Comparison of ENCODE assay signal across 7 mouse cellular contexts in the genomic region with DNA sequence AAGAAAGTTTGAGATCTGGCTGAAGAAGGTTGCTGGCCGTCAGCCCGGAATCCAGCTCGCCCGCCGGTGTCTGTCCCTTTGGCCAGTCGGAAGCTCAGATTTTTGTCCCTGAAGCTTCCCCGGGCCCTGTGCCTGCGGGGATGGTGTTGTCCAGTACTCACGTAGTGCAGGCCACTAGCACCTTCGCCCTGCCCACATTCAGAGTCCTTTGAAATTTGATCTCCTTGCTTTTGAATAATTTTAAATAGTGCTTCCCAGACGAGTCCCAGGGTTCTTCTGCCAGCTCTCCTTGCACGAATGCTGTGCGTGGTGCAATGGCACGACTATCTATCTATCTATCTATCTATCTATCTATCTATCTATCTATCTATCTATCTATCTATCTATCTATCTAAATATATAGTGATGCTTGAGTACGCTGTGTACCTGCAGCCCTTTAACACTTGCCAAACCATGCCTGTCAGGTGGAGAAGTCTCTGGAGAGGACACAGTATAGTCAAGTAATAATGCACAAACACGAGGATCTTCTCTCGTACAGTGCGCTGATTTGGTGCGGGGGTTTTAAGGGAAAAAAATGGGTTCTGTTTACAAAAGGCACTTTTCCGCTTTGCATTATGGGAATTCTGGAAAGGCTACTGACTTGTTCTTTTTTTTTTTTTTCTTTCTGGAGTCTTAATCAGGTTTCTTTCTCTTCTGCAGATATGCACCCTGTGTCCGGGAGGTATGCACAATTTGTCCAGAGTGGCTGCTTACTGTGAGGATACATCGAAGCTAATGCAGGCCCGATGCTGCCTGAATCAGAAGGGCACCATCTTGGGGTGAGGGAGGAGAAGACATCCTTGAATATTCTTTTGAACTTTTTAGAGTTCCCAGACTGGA. TPM values are rescaled to one million over a fixed set of nuclear protein-coding genes. Genes with fewer than 3 reads are reported as not detected.
DNase-seq lines count a peak whose midpoint lies in the region; ATAC-seq lines count a peak whose summit lies in the region.

A gene (minus strand): TSS at position 162 of the 879 bp plus-strand sequence.

- peaks cover 28% of the 10 kb centered on the region for H3K4me1 ChIP-seq in forebrain, embryonic 10.5 days
- peaks cover 12% of the 10 kb centered on the region for H3K4me1 ChIP-seq in hindbrain, embryonic 12.5 days

- peak within 1 kb of the TSS; percentile 69 for H3K4me3 ChIP-seq in forebrain, embryonic 10.5 days
- peak within 1 kb of the TSS; percentile 64 for H3K4me3 ChIP-seq in hindbrain, embryonic 12.5 days

- H3K9ac ChIP-seq in hindbrain, embryonic 12.5 days = peak within 1 kb of the TSS; percentile 80

- peak within 1 kb of the TSS; percentile 90 for H3K27ac ChIP-seq in forebrain, embryonic 10.5 days
- H3K27ac ChIP-seq in hindbrain, embryonic 12.5 days = peak within 1 kb of the TSS; percentile 91

- WGBS in forebrain, embryonic 10.5 days = 1% methylated on average over 23 of the region's 23 CpGs
- under 1% methylated on average over 23 of the region's 23 CpGs for WGBS in hindbrain, embryonic 12.5 days

- no peaks in the 10 kb centered on the region for H3K27me3 ChIP-seq in forebrain, embryonic 10.5 days (ENCODE audit: poor library complexity, severe bottlenecking)
- H3K27me3 ChIP-seq in hindbrain, embryonic 12.5 days = no peaks in the 10 kb centered on the region

- ATAC-seq in hindbrain, embryonic 12.5 days (ENCODE audit: low FRiP score) = peak; percentile 62

- DNase-seq in MN1 (ENCODE audit: low spot score) = peak; percentile 80
- DNase-seq in c-Kit-negative CD71-positive TER-119-positive erythroid progenitor cells, embryonic 14.5 days (ENCODE audit: low read depth, low spot score) = peak; percentile 50
- peak; percentile 53 for DNase-seq in forebrain, embryonic 10.5 days (ENCODE audit: extremely low spot score, low spot score)
- peak; percentile 12 to 39 for DNase-seq in layer of hippocampus, postnatal 14 days (ENCODE audit: low spot score in 2 of 2)
- DNase-seq in lung, postnatal 10 days = peak; percentile 75
- peak; percentile 24 for DNase-seq in ovary, postnatal 14 days (ENCODE audit: low spot score)

- peaks cover 8% of the 10 kb centered on the region for H3K36me3 ChIP-seq in forebrain, embryonic 10.5 days (replicated peaks)
- peaks cover 15% of the 10 kb centered on the region for H3K36me3 ChIP-seq in hindbrain, embryonic 12.5 days

- H3K4me2 ChIP-seq in hindbrain, embryonic 12.5 days (replicated peaks) = peak within 1 kb of the TSS; percentile 73

- no peaks in the 10 kb centered on the region for H3K9me3 ChIP-seq in forebrain, embryonic 10.5 days
- H3K9me3 ChIP-seq in hindbrain, embryonic 12.5 days (replicated peaks) = no peaks in the 10 kb centered on the region

RNA-seq across cellular contexts. Expression of the gene that starts here (rescaled TPM):
- 10.7 and 12.7 TPM in 2 replicates for polyA plus RNA-seq in forebrain, embryonic 10.5 days (2016; fragmentation: Nextera tagmentation; extraction: Ambion mirVana)
- 13.8 and 14.0 TPM in 2 replicates for polyA plus RNA-seq in hindbrain, embryonic 12.5 days (2016; fragmentation: Nextera tagmentation; extraction: Ambion mirVana)
- total RNA-seq in layer of hippocampus, postnatal 14 days (2021) = 10 to 100 TPM; 12.4 to 13.3 TPM

Comparison
In these comparisons a context has a peak if more than half of its experiments do, and no peak if none do; other contexts are left out.
1. Peak in every context shown above with its lines: DNase-seq, ATAC-seq, H3K4me3 ChIP-seq and H3K27ac ChIP-seq.
2. DNase-seq: peak in every context shown above with its lines; median percentile 80 in MN1; 75 in lung, postnatal 10 days; 53 in forebrain, embryonic 10.5 days; 50 in c-Kit-negative CD71-positive TER-119-positive erythroid progenitor cells, embryonic 14.5 days; 26 in layer of hippocampus, postnatal 14 days; 24 in ovary, postnatal 14 days.